Mouse (Mus musculus) brown adipose tissue, adult 24 weeks (tissue): ENCODE measurements around the gene Tlk2. TPM values are rescaled to one million over a fixed set of nuclear protein-coding genes. Genes with fewer than 3 reads are reported as not detected.

Source experiments
- H3K27ac ChIP-seq: fragments of 200-500 bp; replicated peaks from 2 replicates; pipeline ENCODE4 v1.5.1; 2012; ENCODE audit warnings: low read depth, mild to moderate bottlenecking, low read length
- H3K4me1 ChIP-seq: fragments of 200-500 bp; 2 replicates; pipeline ENCODE4 v1.6.1; 2012; ENCODE audit warnings: low read length, mixed read lengths; ENCODE audit not compliant: control insufficient read depth, insufficient read depth, insufficient read length
- H3K4me3 ChIP-seq: fragments of 200-500 bp; 2 replicates; pipeline ENCODE4 v1.5.1; 2012; ENCODE audit warnings: low read depth, mild to moderate bottlenecking, low read length, moderate library complexity; ENCODE audit not compliant: insufficient read depth
- polyA plus RNA-seq: library from polyadenylated mRNA; stranded (reverse); fragments of >200 nt; gene quantifications from 2 replicates; pipeline ENCODE4 v1.2.4, GENCODE M21; 2012; ENCODE audit not compliant: missing spikeins, insufficient read depth, insufficient read length

Gene Tlk2
- polyA plus RNA-seq, 1 experiment, result 34.0 TPM

- Histone ChIP-seq H3K27ac (no peak overlapping the region), H3K4me1 (no peaks in the 10 kb centered on the region), H3K4me3 (no peak overlapping the region)
Measured at GRCm38 (mm10) chr11:105152357-105152899, 26.2 kb upstream of the Tlk2 start.

DNA sequence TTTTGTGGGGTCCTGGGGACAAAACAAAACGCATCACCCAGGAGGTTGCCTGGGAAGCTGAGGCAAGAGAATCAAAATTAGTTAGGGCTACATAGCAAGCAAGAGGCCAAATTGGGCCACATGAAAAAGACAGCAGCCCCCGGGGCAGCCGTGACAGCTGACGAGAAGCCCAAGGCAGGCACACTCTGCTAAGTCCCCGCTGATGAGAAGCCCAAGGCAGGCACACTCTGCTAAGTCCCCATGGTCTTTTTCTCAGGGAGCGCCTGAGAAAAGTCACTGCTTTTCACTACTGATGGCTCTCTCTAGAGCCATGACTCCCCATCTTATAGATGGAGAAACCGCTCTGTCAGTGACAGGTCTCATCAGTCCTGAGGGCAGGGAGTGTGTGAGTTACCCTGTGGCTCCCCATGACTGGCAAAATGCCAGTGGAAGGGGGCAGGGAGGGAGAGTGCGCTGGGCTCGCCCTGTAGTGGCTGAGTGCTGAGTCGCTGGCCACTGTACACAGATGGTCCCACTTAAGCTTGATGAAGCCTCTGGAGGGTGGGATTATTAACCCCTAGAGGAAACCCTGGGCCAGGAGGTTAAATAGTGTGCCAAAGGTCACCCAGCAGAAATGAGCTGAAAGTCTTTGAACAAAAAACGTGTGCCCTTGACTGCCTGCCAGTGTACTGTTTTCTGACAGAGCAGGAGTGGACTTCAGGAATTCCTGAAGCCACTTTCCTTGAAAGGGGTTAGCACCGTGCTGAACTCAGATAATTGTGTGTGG is 25.4 kb upstream of the Tlk2 start:
- Histone ChIP-seq H3K4me3 (no peak overlapping the region), H3K27ac (no peak overlapping the region), H3K4me1 (no peaks in the 10 kb centered on the region)

- H3K27ac ChIP-seq, result no peak overlapping the region
- H3K4me3 ChIP-seq, result no peak overlapping the region
- H3K4me1 ChIP-seq, result no peaks in the 10 kb centered on the region
Measured at GRCm38 (mm10) chr11:105155915-105156314, 22.7 kb upstream of the Tlk2 start.

DNA sequence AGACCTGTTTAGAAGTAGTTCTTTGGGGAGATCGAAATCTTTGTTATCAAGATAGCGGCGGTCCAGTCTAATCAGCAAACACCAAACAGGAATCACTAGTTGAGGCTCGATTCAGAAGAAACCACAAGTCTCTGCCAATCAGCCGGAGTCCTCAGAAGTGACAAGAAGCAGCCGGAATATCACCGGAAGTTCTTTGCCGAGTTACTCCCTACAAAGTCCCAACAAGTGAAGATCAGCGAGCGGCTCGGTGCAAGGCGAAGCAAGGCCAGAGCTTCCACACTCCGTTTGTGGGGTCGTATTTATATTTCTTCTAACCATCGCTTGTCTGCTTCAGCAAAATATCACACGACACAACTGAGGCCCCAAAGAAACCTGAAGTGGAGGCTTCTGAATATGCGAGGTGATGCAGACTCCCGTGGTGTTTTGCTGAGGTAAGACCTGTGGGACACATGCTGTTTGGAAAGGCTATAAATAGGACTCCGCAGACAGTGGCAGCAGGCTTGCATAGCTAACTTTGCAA is 21.8 kb upstream of the Tlk2 start:
- H3K4me1 ChIP-seq, result no peaks in the 10 kb centered on the region
- no peak overlapping the region for H3K27ac ChIP-seq
- no peak overlapping the region for H3K4me3 ChIP-seq

- Histone ChIP-seq H3K4me3 (no peak overlapping the region), H3K4me1 (no peaks in the 10 kb centered on the region), H3K27ac (no peak overlapping the region)
Measured at GRCm38 (mm10) chr11:105158047-105158446, 20.6 kb upstream of the Tlk2 start.

DNA sequence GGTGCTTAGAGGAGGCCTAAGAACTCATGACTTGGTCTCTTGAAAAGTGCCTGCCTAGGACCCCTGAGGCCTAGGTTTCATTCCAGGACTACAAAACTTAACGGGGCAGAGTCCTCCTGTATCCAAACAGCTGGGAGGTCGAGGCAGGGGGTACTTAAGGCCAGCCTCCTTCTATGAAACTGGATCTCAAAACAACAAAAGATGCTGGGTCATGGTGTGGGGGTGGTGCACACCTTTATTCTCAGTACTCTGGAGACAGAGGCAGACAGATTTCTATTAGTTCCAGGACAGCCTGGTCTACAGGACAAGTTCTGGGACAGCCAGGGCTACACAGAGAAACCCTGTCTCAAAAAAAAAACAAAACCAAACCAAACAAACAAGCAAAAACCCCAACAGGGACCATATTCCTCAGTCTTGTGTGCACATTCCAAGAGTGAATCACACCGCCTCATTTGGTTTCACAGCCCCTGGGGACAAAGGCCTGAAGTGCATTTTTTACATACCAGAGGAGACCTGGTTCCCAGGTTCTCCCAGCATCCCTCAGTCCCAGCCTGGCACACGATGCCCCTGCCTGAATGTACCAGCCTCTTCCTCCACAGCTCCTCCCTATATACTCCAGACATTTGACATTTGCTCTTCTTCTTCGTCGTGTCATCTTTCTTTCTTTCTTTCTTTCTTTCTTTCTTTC is 18.8 kb upstream of the Tlk2 start:
- H3K27ac ChIP-seq, result no peak overlapping the region
- H3K4me1 ChIP-seq, result no peaks in the 10 kb centered on the region
- no peak overlapping the region for H3K4me3 ChIP-seq

DNA sequence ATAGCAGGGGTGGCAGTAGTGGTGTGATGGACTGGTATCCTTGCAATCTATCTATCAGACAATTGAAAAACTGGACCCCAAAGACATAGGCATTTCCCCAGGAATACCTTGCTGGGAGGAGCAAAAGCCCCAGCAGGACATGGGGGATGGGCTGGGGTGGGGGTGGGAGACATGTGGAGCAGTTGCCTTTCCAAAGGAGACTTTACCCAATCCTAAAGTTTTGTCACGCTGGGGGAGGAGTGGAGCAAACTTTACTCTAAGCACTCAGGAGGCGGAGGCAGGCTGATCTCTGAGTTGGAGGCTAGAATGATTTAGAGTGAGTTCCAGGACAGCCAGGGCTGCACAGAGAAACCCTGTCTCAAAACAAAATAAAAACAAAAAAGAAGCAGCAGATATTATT is 17.2 kb upstream of the Tlk2 start:
- H3K27ac ChIP-seq, result no peak overlapping the region
- H3K4me1 ChIP-seq, result no peaks in the 10 kb centered on the region
- H3K4me3 ChIP-seq, result no peak overlapping the region

GRCm38 (mm10) chr11:105164516-105165510 is 13.8 kb upstream of the Tlk2 start:
- no peaks in the 10 kb centered on the region for H3K4me1 ChIP-seq
- H3K4me3 ChIP-seq, result no peak overlapping the region

GRCm38 (mm10) chr11:105166780-105167179 is 11.8 kb upstream of the Tlk2 start:
- Histone ChIP-seq H3K27ac (no peak overlapping the region), H3K4me3 (no peak overlapping the region), H3K4me1 (no peaks in the 10 kb centered on the region)

More at GRCm38 (mm10) chr11:105164516-105165510, 13.8 kb upstream of the Tlk2 start:
- H3K27ac ChIP-seq, result no peak overlapping the region

DNA sequence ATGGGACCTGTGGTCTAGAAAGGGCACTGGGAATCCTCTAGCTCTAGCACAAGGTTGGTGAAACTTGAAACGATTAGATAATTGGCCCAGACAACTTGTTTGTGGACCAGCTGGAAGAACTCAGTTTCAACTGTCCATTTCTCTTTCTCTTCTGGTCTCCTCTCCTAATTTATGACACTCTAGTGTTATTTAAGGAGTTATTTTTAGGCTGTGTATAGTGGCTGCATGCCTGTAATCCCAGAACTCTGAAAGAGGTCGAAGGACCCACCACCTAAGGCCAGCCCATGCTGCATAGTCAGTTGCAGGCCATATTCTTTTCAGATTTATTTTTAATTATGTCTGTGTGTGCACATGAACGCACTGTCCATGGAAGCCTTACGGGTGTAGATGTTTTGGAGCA is 916 bp downstream of the Tlk2 start:
- H3K4me3 ChIP-seq, result no peak overlapping the region
- no peak overlapping the region for H3K27ac ChIP-seq

DNA sequence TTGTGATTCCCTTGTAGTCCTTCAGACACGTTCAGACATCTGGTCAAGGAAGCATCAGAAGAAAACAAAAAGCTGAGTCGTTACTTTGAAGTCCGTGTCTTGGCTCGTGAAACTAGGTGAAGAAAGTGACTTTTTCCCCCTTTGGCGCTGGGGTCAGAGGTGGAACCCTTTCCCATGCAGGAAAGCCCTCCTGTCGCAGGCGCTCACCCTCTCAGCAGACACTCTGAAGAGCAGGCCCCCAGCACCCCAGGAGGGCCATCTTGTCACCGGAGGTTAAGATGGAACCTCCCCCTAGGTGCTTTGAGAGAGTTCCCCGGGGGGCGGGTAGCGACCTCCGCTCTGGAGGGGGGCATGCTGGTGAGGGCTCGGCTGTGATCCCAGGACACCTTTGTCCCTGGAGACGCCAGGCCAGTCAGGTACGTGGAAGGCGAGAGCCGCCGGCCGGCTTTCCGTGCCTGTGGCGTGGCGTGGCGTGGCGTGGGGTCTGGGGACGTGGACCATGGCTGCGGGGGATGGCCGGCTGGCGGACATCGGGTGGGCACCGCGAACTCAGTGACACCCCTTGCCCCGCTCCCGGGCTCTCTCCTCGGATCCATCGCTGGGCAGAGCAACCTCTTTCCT is 2.0 kb downstream of the Tlk2 start:
- H3K4me3 ChIP-seq, result peak overlapping the region; percentile 81
- H3K27ac ChIP-seq, result peak overlapping the region; percentile 70
- H3K4me1 ChIP-seq, result peaks cover 7% of the 10 kb centered on the region

More for the DNA sequence above, 916 bp downstream of the Tlk2 start:
- H3K4me1 ChIP-seq, result peaks cover 5% of the 10 kb centered on the region; the same call in 1 of the 2 replicates

GRCm38 (mm10) chr11:105181126-105181637 is 2.6 kb downstream of the Tlk2 start:
- peak overlapping the region; percentile 81 for H3K4me3 ChIP-seq
- peak overlapping the region; percentile 70 for H3K27ac ChIP-seq
- peaks cover 7% of the 10 kb centered on the region for H3K4me1 ChIP-seq

DNA sequence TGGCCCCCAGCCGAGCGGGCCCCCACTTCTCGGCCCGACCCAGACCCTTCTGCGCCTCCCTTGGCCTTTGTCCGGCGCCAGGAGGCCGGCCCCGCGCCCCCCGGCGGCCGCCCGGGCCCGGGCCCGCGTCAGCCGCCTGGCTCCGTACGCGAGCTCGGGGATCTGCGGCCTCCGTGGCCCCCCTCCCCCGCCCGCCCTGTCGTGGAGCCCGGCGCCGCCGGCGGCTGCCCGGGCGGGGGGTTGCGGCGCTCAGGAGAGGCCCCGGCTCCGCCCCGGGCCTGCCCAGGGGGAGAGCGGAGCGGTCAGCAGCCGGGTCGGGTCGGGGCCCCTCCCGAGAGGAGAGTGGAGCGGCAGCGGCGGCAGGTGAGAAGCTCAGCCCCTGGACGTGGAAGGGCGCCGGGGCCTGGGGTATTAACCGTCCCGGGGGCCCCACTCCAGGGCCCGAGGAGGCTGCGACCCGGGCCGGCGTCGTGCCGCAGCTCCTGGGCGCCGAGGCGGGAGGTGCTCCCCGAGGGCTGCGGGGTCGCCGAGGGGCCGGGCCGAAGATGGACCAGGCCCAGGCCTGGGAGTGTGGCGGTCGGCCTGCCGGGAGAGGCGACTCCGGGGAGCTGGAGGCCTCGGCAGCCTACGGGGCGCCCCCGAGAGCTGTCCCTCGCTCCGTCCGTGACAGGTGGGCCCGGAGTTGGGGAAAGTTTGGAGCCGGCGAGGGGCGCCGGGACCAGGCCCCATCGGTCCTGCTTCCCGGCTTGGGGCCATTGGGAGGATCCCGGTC is 3.3 kb downstream of the Tlk2 start:
- Histone ChIP-seq H3K4me3 (peak overlapping the region; percentile 81), H3K27ac (peak overlapping the region; percentile 90), H3K4me1 (peaks cover 7% of the 10 kb centered on the region)
